Comparison of ENCODE assay signal across 28 mouse cellular contexts in the genomic region with DNA sequence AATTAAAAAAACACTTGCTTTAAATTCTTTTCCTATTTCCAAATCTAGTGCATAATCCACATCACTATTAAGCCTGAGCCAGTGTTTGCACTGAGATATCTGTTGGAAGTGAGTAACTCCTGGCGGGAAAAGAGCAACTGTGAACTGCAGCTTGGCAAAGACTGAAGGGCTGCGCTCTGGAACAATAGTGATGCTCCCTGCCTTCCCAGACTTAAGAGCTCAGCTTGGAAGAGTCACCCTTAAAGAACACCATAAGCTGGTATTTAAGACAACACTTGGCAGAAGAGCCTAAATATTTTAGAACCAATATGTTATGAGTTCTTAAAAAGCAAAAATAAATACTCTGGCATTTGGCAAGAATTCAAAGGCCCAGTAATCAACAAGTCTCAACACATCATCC. TPM values are rescaled to one million over a fixed set of nuclear protein-coding genes. Genes with fewer than 3 reads are reported as not detected.
"Had no signal": no experiment of that assay in that cellular context is flagged by ENCODE, and none has a peak within 500 bp of the region (broad histone marks: within the 10 kb centered on the region; RNA-seq: fewer than 3 reads in every experiment).

No protein-coding gene starts in this region.

- H3K4me3 ChIP-seq: heart, adult 2 months; heart, embryonic 13.5 days; heart, embryonic 15.5 days; hindbrain, embryonic 13.5 days; hindbrain, embryonic 15.5 days; kidney, embryonic 15.5 days; limb, embryonic 13.5 days; limb, embryonic 15.5 days; liver, embryonic 12.5 days had no signal

- H3K36me3 ChIP-seq: heart, embryonic 13.5 days; heart, embryonic 15.5 days; hindbrain, embryonic 13.5 days; hindbrain, embryonic 15.5 days; kidney, embryonic 15.5 days; limb, embryonic 13.5 days; limb, embryonic 15.5 days; liver, embryonic 12.5 days had no signal

- DNase-seq: gastrocnemius, postnatal 14 days; gastrocnemius, postnatal 36 days; heart, adult 11 months; heart, adult 2 months; heart, postnatal 14 days; heart, postnatal 36 days; kidney, adult 11 months; kidney, adult 2 months; kidney, adult 9 months; kidney, postnatal 14 days; kidney, postnatal 36 days; layer of hippocampus, adult 9-11 months; layer of hippocampus, postnatal 36 days; left cerebral cortex, postnatal 4 days had no signal

- ATAC-seq: hindbrain, postnatal 0 days; intestine, embryonic 16.5 days; liver, embryonic 12.5 days had no signal

- H3K27ac ChIP-seq: heart, adult 2 months; heart, embryonic 13.5 days; heart, embryonic 15.5 days; hindbrain, embryonic 13.5 days; hindbrain, embryonic 15.5 days; hindbrain, postnatal 0 days; kidney, embryonic 15.5 days; kidney, postnatal 0 days; limb, embryonic 13.5 days; limb, embryonic 15.5 days; liver, embryonic 12.5 days; liver, embryonic 14.5 days had no signal

- H3K27me3 ChIP-seq: heart, embryonic 13.5 days; heart, embryonic 15.5 days; hindbrain, embryonic 13.5 days; hindbrain, embryonic 15.5 days; kidney, embryonic 15.5 days; limb, embryonic 13.5 days; limb, embryonic 15.5 days; liver, embryonic 12.5 days had no signal

- H3K4me1 ChIP-seq: kidney, embryonic 15.5 days; liver, embryonic 12.5 days had no signal

- H3K9me3 ChIP-seq: heart, embryonic 13.5 days; heart, embryonic 15.5 days; hindbrain, embryonic 13.5 days; hindbrain, embryonic 15.5 days; kidney, embryonic 15.5 days; limb, embryonic 13.5 days; limb, embryonic 15.5 days; liver, embryonic 12.5 days had no signal

- H3K4me2 ChIP-seq: heart, embryonic 11.5 days; heart, embryonic 13.5 days; heart, embryonic 15.5 days; hindbrain, embryonic 13.5 days; hindbrain, embryonic 15.5 days; kidney, embryonic 15.5 days; limb, embryonic 13.5 days; limb, embryonic 15.5 days; liver, embryonic 12.5 days had no signal

- H3K9ac ChIP-seq: heart, embryonic 13.5 days; heart, embryonic 15.5 days; hindbrain, embryonic 13.5 days; hindbrain, embryonic 15.5 days; kidney, embryonic 15.5 days; limb, embryonic 13.5 days; limb, embryonic 15.5 days; liver, embryonic 12.5 days; liver, embryonic 14.5 days had no signal

RNA-seq across cellular contexts. Expression of a gene that starts 55.7 kb away (rescaled TPM):
- total RNA-seq: hematopoietic stem cell, adult 5-6 weeks had no signal
